Mouse (Mus musculus): Measurements from ENCODE around the gene Cacfd1.

The Cacfd1 gene

DNA sequence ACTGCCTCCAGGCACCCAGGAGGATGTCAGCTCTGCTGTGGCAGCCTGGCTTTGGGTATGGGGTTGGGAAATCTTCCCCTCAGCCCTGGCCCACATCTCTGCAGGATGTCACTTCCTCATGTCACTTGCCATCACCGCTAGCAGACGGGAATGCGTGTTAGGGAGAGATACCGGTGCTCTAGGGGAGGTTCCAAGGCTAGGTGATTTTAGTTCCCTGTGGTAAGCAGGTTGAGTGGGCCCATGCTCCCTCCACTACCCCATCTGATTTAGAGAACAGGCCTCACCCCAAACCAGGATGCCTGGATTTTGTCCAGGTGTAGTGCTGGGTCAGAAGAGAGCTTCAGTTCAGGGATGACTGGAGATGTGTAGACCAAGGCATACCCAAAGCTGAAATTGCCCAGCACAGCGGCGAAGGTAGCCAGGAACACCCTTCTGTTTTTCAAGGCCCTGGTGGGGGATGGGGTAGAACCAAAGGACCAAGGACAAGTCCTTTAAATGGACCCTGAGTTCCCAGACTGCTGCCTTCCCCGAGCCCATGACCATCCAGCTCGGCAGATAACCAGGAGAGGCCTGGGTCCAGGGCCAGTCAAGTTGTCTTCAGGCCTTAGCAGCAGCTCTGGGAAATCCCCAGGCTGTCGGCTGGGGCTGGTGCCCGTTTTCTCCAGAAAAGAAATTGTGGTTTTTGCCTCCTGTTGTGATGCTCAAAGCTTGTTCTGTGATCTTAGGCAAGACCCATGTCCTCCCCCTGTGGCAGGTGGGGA, 17.3 kb downstream of the Cacfd1 start:
- no peak for DNase-seq (ENCODE audit: low read depth, low spot score)

- peak; percentile 79 for DNase-seq (ENCODE audit: low read depth, low spot score)
Measured at GRCm38 (mm10) chr2:27027618-27028436, 18.1 kb downstream of the Cacfd1 start, which contains the start of gene Slc2a6. Gene Slc2a6, minus strand, starts transcription at chr2:27027998.

DNA sequence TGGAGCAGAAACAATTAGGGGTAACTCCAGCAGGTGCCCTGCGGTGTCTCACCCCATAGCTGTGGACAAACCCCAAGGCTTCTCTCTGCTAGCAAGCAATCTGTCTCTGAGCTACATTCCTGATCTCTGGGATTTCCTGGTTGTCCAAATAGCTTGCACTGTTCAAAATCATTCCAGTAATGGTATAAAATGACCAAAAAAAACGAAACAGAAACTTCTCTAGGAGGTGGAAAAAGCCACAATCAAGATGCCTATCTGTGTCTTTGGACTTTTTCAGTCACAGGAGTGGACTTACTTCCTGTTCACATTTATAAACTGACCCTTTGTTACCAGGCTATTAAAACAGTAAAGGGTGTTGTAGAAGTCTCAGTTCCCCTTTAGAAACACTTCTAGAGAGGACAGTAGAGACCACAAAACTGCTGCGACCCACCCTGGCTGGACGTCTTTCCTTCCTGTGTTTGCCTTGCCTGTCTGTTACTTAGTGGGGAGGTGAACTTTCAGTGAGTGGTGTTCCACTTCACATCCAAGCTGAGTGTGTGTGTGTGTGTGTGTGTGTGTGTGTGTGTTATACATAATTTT, 18.8 kb downstream of the Cacfd1 start:
- DNase-seq (ENCODE audit: low read depth, low spot score) = no peak

DNA sequence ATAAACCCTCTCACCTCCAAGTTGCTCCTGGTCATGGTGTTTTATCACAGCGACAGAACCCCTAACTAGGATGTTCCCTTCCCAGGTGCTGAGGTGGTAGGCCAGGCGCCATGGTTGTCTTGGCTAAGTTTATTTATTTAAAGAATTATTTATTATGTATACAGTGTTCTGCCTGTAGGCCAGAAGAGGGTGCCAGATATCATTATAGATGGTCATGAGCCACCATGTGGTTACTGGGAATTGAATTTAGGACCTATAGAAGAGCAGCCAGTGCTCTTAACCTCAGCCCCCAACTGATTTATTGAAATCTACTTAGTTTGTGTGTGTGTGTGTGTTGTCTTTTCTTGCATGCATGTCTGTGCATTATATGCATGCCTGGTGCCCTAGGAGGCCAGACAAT, 22.6 kb downstream of the Cacfd1 start:
- no peak for DNase-seq (ENCODE audit: low read depth, low spot score)

GRCm38 (mm10) chr2:27036003-27036402, 26.3 kb downstream of the Cacfd1 start:
- DNase-seq (ENCODE audit: low read depth, low spot score) = no peak

DNA sequence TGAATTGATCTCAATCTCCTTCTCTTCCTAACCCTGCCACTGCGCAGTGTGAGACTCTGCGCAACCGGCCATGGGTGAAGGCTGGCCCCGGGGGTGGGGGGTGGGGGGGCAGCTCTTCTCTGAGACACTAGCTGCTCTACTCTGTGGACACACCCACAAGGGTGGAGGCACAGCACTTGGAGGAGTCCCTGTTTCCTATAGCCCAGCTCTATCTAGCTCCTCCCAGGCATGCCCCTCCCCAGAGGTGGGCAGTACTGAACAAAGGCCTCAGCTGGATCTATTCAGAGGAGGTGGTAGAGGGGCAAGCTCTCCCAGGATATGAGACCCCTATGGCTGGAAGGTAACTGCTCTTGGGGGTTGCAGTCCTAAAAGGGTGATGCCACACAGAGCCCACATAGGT, 27.3 kb downstream of the Cacfd1 start:
- DNase-seq (ENCODE audit: low read depth, low spot score) = peak; percentile 64

GRCm38 (mm10) chr2:27038596-27038995, 28.9 kb downstream of the Cacfd1 start:
- peak; percentile 72 for DNase-seq (ENCODE audit: low read depth, low spot score)

DNA sequence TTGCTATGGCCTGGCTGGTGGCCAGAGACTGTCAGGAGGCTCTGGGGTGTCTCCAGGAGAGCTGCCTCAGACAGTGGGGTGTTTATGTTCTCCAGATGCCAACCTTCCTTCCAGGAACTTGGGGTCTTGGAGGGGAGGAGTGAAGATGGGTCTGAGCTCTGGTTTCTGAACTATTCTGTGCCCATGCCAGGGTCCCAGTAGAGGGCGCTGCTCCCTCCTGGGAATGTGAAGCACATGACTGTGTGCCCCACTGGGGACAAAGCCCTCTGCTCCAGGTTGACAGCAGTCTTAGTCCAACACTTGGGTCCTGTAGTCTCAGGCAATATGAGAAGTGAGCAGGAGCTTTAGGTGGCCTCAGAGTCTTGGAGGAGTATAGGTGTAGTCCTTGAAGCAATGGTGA, 29.6 kb downstream of the Cacfd1 start:
- peak; percentile 57 for DNase-seq (ENCODE audit: low read depth, low spot score)

DNA sequence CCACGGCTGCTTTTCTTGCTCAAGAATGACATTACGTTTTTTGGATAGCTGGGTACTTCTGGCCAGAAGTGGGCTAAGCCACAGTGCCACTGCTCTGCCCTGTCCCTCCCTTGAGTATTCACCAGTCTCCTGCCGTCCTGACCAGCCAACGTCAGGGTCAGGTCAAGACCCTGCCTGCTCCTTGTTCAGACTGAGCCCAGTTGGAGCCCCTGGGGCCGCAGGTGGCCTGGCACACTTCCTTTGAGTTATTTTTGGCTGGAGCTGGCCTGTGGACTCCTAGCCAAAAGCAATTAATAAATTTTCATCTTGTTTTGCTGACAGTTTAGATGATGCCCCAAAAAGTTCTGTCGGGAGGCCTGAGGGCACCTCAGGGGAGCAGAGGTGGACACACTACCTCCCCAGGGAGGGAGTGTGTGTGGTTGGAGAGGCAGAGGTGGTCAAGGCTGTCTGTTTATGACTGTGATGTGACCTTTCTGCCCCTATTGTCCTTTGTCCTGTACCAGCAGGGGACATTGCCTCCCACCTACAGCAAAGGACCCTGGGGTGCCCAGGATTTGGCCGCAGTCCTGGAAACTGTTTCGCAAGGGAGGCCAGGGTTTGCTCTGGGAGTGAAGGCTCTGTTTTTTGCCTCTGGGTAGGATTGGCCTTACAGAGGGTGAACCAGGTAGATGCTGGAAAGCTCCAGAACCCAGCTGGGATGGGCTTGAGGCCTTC, 32.6 kb downstream of the Cacfd1 start:
- no peak for DNase-seq (ENCODE audit: low read depth, low spot score)

- peak; percentile 53 for DNase-seq (ENCODE audit: low read depth, low spot score)
Measured at GRCm38 (mm10) chr2:27043461-27043860, 33.7 kb downstream of the Cacfd1 start.

DNA sequence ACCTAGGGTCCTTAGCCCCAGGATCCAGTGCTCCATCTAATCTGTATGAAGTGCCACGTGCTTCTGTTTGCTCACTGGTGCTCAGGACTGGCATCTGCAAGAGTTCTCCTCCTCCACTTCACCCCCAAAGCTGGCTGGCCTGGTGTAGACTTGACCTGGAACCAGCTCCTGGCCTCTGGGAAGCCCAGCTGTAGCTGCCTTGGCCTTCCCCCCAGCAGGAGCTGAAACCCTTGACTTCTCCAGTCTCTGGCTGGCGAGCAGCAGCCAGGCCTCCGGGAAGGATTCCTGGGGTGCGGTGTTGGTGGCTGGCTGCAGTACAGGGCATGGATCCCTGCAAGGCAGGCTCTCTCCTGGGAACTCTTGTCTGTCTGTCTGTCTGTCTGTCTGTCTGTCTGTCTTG, 34.4 kb downstream of the Cacfd1 start:
- DNase-seq (ENCODE audit: low read depth, low spot score) = no peak

GRCm38 (mm10) chr2:27044641-27045040, 34.9 kb downstream of the Cacfd1 start:
- no peak for DNase-seq (ENCODE audit: low read depth, low spot score)

- DNase-seq (ENCODE audit: low read depth, low spot score) = no peak
Measured at GRCm38 (mm10) chr2:27045979-27046770, 36.4 kb downstream of the Cacfd1 start.

- DNase-seq (ENCODE audit: low read depth, low spot score) = no peak
Measured at GRCm38 (mm10) chr2:27049408-27049807, 39.7 kb downstream of the Cacfd1 start.

DNA sequence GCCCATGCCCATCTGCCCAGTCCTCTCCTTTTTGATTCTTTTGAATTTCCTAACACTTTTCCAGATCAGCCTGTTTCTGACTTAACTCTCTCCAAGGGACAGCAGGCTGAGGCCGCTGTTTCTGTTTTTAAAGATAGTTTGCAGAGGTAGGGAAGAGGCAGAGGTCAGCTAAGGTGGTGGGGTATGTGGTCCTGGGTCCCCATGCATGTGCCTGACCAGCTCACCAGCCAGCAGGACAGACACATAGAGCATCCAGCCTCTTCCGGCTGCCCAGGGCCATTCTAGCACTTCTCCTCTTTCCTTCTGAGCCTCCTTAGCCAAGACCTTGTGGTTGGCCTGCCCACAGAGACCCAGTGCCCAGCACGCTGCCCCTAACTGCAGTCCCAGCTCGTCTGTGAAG, 48.5 kb downstream of the Cacfd1 start:
- DNase-seq (ENCODE audit: low read depth, low spot score) = no peak

- no peak for DNase-seq (ENCODE audit: low read depth, low spot score)
Measured at GRCm38 (mm10) chr2:27058751-27059150, 49.0 kb downstream of the Cacfd1 start.

DNA sequence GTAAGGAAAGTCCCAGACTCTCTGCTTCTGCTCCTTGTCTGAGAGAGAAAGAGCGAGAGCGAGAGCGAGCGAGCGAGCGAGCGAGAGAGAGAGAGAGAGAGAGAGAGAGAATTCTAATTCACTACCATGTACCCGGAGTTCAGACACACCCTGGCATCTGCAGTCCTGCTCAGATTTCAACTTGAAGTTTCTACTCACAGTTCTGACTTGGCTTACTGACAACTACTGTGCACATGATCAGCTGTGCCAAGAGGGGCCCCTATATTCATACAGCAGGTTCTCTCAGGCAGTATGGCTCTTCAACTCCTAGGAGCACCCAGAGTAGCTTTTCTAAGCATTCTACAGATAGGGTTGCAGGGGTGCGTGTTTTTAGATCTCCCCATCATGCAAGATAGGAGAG, 49.5 kb downstream of the Cacfd1 start:
- DNase-seq (ENCODE audit: low read depth, low spot score) = no peak

DNA sequence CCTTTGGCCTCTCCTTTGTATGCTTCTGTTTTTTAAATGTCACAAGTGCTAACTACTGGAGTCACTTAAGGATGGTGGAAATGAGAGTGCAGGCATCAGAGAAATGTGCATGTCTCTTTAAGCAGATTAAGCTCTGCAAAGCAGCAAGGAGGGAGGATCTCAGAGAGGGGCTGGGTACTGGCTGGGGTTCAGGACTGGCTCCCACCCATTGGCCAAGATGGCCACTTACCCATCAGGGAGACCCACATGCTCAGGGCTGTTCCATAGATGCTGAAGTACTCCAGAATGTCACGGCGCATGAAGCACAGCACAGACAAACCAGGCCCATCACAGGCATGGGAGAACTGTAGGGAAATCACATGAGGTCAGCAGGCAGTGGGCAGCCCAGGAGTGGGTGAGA, 57.4 kb downstream of the Cacfd1 start:
- DNase-seq (ENCODE audit: low read depth, low spot score) = no peak

GRCm38 (mm10) chr2:27067996-27068395, 58.3 kb downstream of the Cacfd1 start:
- DNase-seq (ENCODE audit: low read depth, low spot score) = no peak

DNA sequence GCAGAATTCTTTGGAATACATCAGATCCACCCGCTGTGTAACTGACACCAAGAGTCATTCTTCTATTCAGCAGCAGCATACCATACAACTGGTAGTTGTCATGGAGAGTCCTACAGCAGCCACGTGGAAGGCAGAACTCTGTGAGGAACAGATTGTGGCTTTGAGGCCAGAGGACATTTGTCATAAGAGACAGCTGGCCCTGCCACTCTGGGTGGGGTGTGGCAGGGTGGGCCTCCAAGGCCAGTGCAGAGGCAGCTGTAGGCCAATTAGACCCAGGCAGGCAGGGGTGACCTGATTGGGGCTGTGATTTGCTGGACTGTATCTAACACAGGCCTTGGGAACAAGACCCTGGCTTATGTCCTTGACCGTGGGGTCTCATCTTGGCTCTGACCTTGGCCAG, 59.9 kb downstream of the Cacfd1 start:
- no peak for DNase-seq (ENCODE audit: low read depth, low spot score)

GRCm38 (mm10) chr2:27070247-27070813, 60.6 kb downstream of the Cacfd1 start:
- DNase-seq (ENCODE audit: low read depth, low spot score) = no peak
